Mouse (Mus musculus) c-Kit-negative CD71-positive TER-119-positive erythroid progenitor cells, embryonic 14.5 days (primary cell): ENCODE data around the gene Tex35.

ENCODE experiments used
- DNase-seq: peaks from one replicate; pipeline ENCODE4 v3.0.0-alpha.2; 2013; ENCODE audit warnings: low read depth, low spot score

Tex35 gene

DNA sequence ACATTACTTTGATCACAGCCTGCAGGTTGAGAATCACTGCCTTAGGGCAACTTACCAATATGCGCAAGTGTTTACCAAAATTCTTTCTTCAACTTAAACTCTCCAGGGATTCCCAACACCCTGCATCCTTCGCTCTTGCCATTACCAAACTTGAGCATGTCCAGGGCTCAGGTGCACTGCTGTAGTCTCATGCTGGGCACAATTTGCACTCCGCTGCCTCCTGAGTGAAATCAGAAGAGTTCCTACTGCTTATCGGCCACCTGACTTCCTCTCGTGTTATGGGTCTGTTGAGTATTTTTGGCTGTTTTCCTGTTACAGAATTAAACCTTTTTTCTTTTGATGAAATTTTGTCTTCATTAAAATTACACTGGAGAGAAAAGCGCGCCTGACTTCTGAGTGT lies 53.8 kb downstream of the Tex35 start:
- DNase-seq, result no peak

DNA sequence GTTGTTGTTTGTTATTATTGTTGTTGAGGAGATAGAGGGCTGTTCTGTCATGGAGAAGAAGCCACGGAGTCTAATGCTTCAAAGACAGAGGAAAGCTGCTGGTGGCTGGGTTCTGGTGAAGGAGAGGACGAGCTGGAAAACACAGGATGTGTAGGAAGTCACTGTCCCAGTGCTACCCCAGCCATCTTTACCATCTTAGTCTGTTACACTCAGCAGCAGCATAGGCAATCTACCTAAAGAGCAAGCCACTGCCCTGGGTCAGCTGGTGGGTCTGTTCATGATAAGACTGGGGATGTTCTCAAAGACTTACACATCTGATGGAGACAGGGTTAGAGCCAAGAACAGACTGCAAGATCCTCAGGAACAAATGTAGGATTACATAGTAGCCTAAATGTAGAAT lies 58.6 kb downstream of the Tex35 start:
- DNase-seq, result no peak
